Mouse (Mus musculus) E14TG2a.4 (cell line): ENCODE results near the gene Gpx4.

Experiments used
- CTCF ChIP-seq: conservative IDR thresholded peaks from 2 replicates; pipeline ENCODE4 v1.5.1; 2014; ENCODE audit warnings: low read length
- POU5F1 ChIP-seq: IDR thresholded peaks from 2 replicates; pipeline ENCODE4 v1.6.1; 2014; ENCODE audit warnings: low read length, borderline replicate concordance

DNA sequence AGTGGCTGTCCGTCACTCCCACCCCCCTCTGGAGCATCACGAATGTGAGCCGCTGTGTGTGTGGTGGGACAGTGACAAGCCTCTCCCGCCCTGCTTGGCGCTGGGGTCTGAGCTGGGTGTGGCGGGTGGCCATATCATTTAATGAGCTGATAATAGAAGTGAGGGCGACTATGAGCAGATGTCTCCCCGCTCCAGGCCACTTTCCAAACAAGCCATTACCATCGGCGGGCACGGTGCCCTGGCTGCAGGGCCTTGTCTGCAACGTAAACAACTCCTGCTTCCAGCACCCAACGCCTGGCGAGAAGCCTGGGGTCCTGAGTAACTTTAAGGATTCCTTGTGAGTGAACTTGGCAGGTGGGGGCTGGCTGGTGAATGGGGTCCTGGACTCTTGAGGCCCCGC, 49.1 kb upstream of the Gpx4 start:
- TF ChIP-seq CTCF (no peak), POU5F1 (no peak)
